Mouse (Mus musculus): Measurements from ENCODE around the gene 4930595M18Rik. TPM values are rescaled to one million over a fixed set of nuclear protein-coding genes. Genes with fewer than 3 reads are reported as not detected.

Gene 4930595M18Rik
- total RNA-seq (2023): not detected in 2 replicates

DNA sequence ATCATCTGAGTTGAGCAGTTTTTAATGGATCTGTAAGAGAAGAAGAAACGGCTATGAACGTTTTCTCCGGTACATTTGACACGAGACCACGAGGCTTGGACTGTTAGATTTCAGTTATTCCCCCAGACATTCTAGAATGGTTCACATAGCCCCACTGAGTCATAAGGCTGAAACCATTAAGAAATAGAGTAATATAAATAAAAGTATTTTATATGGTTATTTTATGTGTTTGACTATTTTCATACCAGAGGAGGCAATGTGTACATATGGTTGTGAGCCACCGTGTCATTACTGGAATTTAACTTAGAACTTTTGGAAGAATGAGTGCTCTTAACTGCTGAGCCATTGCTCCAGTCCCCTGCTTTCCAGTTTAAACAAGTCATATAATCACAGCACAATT, at the start of gene 4930595M18Rik:
Gene 4930595M18Rik, minus strand, starts transcription at position 101 of the 400 bp plus-strand sequence.

